Mouse (Mus musculus): ENCODE results near the gene Depp1. TPM values are rescaled to one million over a fixed set of nuclear protein-coding genes. Genes with fewer than 3 reads are reported as not detected.
"Not testable (repeated sequence)": the region's sequence is repeated elsewhere in the genome, so short reads cannot be mapped to it uniquely, and the experiment has no call there.

Gene Depp1
- polyA plus RNA-seq, 2 experiments = 3.3 to 6.3 TPM

GRCm38 (mm10) chr6:116621318-116622023, 28.9 kb upstream of the Depp1 start:
- H3K27ac ChIP-seq = no peak overlapping the region
- WGBS (ENCODE audit: insufficient replicate concordance) = 19% methylated on average over 8 of the region's 8 CpGs
- no peak overlapping the region for H3K4me3 ChIP-seq (ENCODE audit: insufficient read depth in 1 of 2, low read depth in 2 of 2, low read length in 2 of 2)
- 0 out of 4 replicates have a peak, but pooled peaks cover 0 to 2% of the 10 kb centered on the region in 2 experiments for H3K4me1 ChIP-seq (replicated peaks; ENCODE audit: control insufficient read depth in 2 of 2, insufficient read depth in 2 of 2, low read length in 1 of 2)
- no peaks in the 10 kb centered on the region for H3K9me3 ChIP-seq (ENCODE audit: control insufficient read depth, low read length)
- TF ChIP-seq EP300 (IDR thresholded peaks at IDR 0.05; ENCODE audit: low read depth) (no peak), CTCF (IDR thresholded peaks at IDR 0.05; ENCODE audit: low read depth) (no peak)
- H3K36me3 ChIP-seq (replicated peaks; ENCODE audit: control insufficient read depth, insufficient read depth, low read depth) = no peaks in the 10 kb centered on the region
- ATAC-seq (ENCODE audit: insufficient read depth) = no peak
- no peak overlapping the region for H3K9ac ChIP-seq (replicated peaks)
- H3K27me3 ChIP-seq (ENCODE audit: control insufficient read depth, insufficient read depth, low read length) = no peaks in the 10 kb centered on the region
- H3K4me2 ChIP-seq (ENCODE audit: low read depth) = no peak overlapping the region
- no peak for DNase-seq (ENCODE audit: low read depth in 3 of 3, low spot score in 3 of 3)

GRCm38 (mm10) chr6:116626417-116626816, 24.0 kb upstream of the Depp1 start:
- H3K4me1 ChIP-seq (replicated peaks; ENCODE audit: control insufficient read depth in 2 of 2, insufficient read depth in 2 of 2, low read length in 1 of 2) = peaks cover 0 to 11% of the 10 kb centered on the region in 2 experiments; a peak in 2 of 4 replicates
- not testable (repeated sequence) for H3K4me3 ChIP-seq (ENCODE audit: insufficient read depth in 1 of 2, low read depth in 2 of 2, low read length in 2 of 2); ATAC-seq (ENCODE audit: insufficient read depth); DNase-seq (ENCODE audit: low read depth in 3 of 3, low spot score in 3 of 3); H3K27me3 ChIP-seq (ENCODE audit: control insufficient read depth, insufficient read depth, low read length); H3K4me2 ChIP-seq (ENCODE audit: low read depth); H3K9ac ChIP-seq (replicated peaks); H3K27ac ChIP-seq; H3K36me3 ChIP-seq (replicated peaks; ENCODE audit: control insufficient read depth, insufficient read depth, low read depth); H3K9me3 ChIP-seq (ENCODE audit: control insufficient read depth, low read length)
- 75% methylated on average over 9 of the region's 9 CpGs for WGBS (ENCODE audit: insufficient replicate concordance)

GRCm38 (mm10) chr6:116628095-116628494, 22.3 kb upstream of the Depp1 start:
- no peak overlapping the region for H3K27ac ChIP-seq

DNA sequence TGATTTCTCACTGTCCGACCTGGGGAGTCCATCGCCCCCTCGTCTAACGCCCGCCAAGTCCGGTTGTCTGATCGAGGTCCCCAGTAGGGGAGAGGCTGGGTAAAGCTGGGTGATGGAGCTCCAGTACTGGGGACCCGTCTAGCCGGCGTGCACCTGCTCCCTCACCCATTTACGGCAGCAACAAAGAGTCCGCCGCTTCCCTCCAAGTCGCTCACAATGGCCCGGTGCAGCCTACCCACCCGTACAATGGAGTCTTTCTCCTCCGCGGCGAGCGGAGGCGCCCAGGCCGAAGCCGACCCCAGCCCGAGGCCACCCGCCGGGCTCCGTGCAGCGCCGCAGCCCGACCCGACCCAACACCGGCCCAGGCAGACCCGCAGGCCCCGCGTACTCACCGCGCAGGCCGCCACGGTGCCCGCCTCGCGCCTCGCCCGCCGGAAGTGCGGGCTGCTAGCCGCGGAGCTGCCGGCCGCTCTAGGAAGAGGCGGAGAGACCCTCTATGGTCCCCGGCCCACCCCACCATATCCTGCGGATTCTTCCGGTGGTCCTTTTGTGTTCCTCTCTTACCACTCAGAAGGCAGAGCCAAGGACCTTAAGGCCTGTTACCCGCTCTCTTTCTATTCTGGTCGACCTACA, 21.8 kb upstream of the Depp1 start, which contains the start of gene Zfp422:
TSS of gene Zfp422 (minus strand) at position 461 of the 633 bp plus-strand sequence.
- H3K27ac ChIP-seq = no peak within 1 kb of the TSS
- peak within 1 kb of the TSS; percentile 66 for H3K9ac ChIP-seq (replicated peaks)
- ATAC-seq (ENCODE audit: insufficient read depth) (peak; percentile 80), DNase-seq (ENCODE audit: low read depth in 3 of 3, low spot score in 3 of 3) (peak in 1 of 3 experiments; percentile 10)
- H3K4me1 ChIP-seq (replicated peaks; ENCODE audit: control insufficient read depth in 2 of 2, insufficient read depth in 2 of 2, low read length in 1 of 2) = peaks cover 0 to 9% of the 10 kb centered on the region in 2 experiments; a peak in 2 of 4 replicates
- H3K9me3 ChIP-seq (ENCODE audit: control insufficient read depth, low read length) = no peaks in the 10 kb centered on the region
- no peak for TF ChIP-seq EP300 (IDR thresholded peaks at IDR 0.05; ENCODE audit: low read depth)
- TF ChIP-seq CTCF (IDR thresholded peaks at IDR 0.05; ENCODE audit: low read depth) = no peak
- peak within 1 kb of the TSS; percentile 68 for H3K4me2 ChIP-seq (ENCODE audit: low read depth)
- no peaks in the 10 kb centered on the region for H3K27me3 ChIP-seq (ENCODE audit: control insufficient read depth, insufficient read depth, low read length)
- H3K36me3 ChIP-seq (replicated peaks; ENCODE audit: control insufficient read depth, insufficient read depth, low read depth) = no peaks in the 10 kb centered on the region
- WGBS (ENCODE audit: insufficient replicate concordance) = under 1% methylated on average over 52 of the region's 56 CpGs
- peak within 1 kb of the TSS; percentile 68 to 69 for H3K4me3 ChIP-seq (ENCODE audit: insufficient read depth in 1 of 2, low read depth in 2 of 2, low read length in 2 of 2)

More at GRCm38 (mm10) chr6:116628095-116628494, 22.3 kb upstream of the Depp1 start:
- Histone ChIP-seq H3K4me2 (ENCODE audit: low read depth) (peak overlapping the region; percentile 68), H3K4me1 (replicated peaks; ENCODE audit: control insufficient read depth in 2 of 2, insufficient read depth in 2 of 2, low read length in 1 of 2) (peaks cover 0 to 9% of the 10 kb centered on the region in 2 experiments; a peak in 2 of 4 replicates), H3K9me3 (ENCODE audit: control insufficient read depth, low read length) (no peaks in the 10 kb centered on the region), H3K27me3 (ENCODE audit: control insufficient read depth, insufficient read depth, low read length) (no peaks in the 10 kb centered on the region), H3K9ac (replicated peaks) (peak overlapping the region; percentile 66), H3K36me3 (replicated peaks; ENCODE audit: control insufficient read depth, insufficient read depth, low read depth) (no peaks in the 10 kb centered on the region), H3K4me3 (ENCODE audit: insufficient read depth in 1 of 2, low read depth in 2 of 2, low read length in 2 of 2) (peak overlapping the region; percentile 68 to 69)
- ATAC-seq (ENCODE audit: insufficient read depth) (no peak), DNase-seq (ENCODE audit: low read depth in 3 of 3, low spot score in 3 of 3) (no peak)
- TF ChIP-seq CTCF (IDR thresholded peaks at IDR 0.05; ENCODE audit: low read depth) (no peak), EP300 (IDR thresholded peaks at IDR 0.05; ENCODE audit: low read depth) (no peak)
- WGBS (ENCODE audit: insufficient replicate concordance) = 12% methylated on average over 9 of the region's 9 CpGs

- H3K27ac ChIP-seq = no peak overlapping the region
- no peaks in the 10 kb centered on the region for H3K9me3 ChIP-seq (ENCODE audit: control insufficient read depth, low read length)
- H3K4me1 ChIP-seq (replicated peaks; ENCODE audit: control insufficient read depth in 2 of 2, insufficient read depth in 2 of 2, low read length in 1 of 2) = peaks cover 0 to 9% of the 10 kb centered on the region in 2 experiments; a peak in 2 of 4 replicates
- H3K4me3 ChIP-seq (ENCODE audit: insufficient read depth in 1 of 2, low read depth in 2 of 2, low read length in 2 of 2) = no peak overlapping the region
- no peak for TF ChIP-seq EP300 (IDR thresholded peaks at IDR 0.05; ENCODE audit: low read depth)
- no peak for TF ChIP-seq CTCF (IDR thresholded peaks at IDR 0.05; ENCODE audit: low read depth)
- no peaks in the 10 kb centered on the region for H3K36me3 ChIP-seq (replicated peaks; ENCODE audit: control insufficient read depth, insufficient read depth, low read depth)
- H3K9ac ChIP-seq (replicated peaks) = no peak overlapping the region
- WGBS (ENCODE audit: insufficient replicate concordance) = 44% methylated on average over 10 of the region's 10 CpGs
- ATAC-seq (ENCODE audit: insufficient read depth) = no peak
- DNase-seq (ENCODE audit: low read depth in 3 of 3, low spot score in 3 of 3) = no peak
- no peaks in the 10 kb centered on the region for H3K27me3 ChIP-seq (ENCODE audit: control insufficient read depth, insufficient read depth, low read length)
- no peak overlapping the region for H3K4me2 ChIP-seq (ENCODE audit: low read depth)
Observed at GRCm38 (mm10) chr6:116629766-116630165, 20.6 kb upstream of the Depp1 start.

Measured in liver, embryonic 14.5 days (tissue).